Mouse (Mus musculus) liver, adult 2 months (tissue): ENCODE measurements at regions not wholly inside any gene's neighbourhood (a gene's known extent, or its start where the extent isn't known, plus 50 kb on each side); places are given as distances from the start of the nearest gene placed in this dataset.

Source experiments
- CTCF ChIP-seq: fragments of 200-500 bp; IDR thresholded peaks from 2 replicates; pipeline ENCODE4 v1.5.1; 2011; ENCODE audit warnings: low read depth, low read length, control low read depth
- POLR2A ChIP-seq: fragments of 200-500 bp; IDR thresholded peaks from 2 replicates; pipeline ENCODE4 v1.6.1; 2011; ENCODE audit warnings: low read length, control low read depth; ENCODE audit not compliant: insufficient read depth; ENCODE audit errors: extremely low read depth

- no peak for TF ChIP-seq POLR2A
- no peak for TF ChIP-seq CTCF
These were observed 145.7 kb upstream of the Jarid2 start for GRCm38 (mm10) chr13:44583614-44584013.
